Mouse (Mus musculus): ENCODE results near the gene Chga. TPM values are rescaled to one million over a fixed set of nuclear protein-coding genes. Genes with fewer than 3 reads are reported as not detected.

The Chga gene
- polyA plus RNA-seq, 1 experiment: 73.7 TPM

GRCm38 (mm10) chr12:102607066-102607465 is 52.3 kb downstream of the Chga start:
- Histone ChIP-seq H3K27ac (ENCODE audit: insufficient read depth, low read depth, low read length) (no peak overlapping the region), H3K4me3 (ENCODE audit: low read depth, low read length) (no peak overlapping the region), H3K4me1 (ENCODE audit: control insufficient read depth, insufficient read depth, insufficient read length, low read length) (peaks cover 28% of the 10 kb centered on the region), H3K36me3 (ENCODE audit: control insufficient read depth, insufficient read depth, low read length) (peaks cover 58% of the 10 kb centered on the region), H3K27me3 (ENCODE audit: control insufficient read depth, insufficient read depth, low read length) (no peaks in the 10 kb centered on the region)
- TF ChIP-seq POLR2A (IDR thresholded peaks at IDR 0.05; ENCODE audit: low read depth, low read length): no peak
- no peak for TF ChIP-seq CTCF (IDR thresholded peaks at IDR 0.05; ENCODE audit: extremely low read depth, insufficient read length, insufficient replicate concordance, low read depth, low read length)
- 93% methylated on average over 8 of the region's 8 CpGs for WGBS

- Histone ChIP-seq H3K27ac (ENCODE audit: insufficient read depth, low read depth, low read length) (peak overlapping the region; percentile 19; the same call in 1 of the 2 replicates), H3K4me1 (ENCODE audit: control insufficient read depth, insufficient read depth, insufficient read length, low read length) (peaks cover 22% of the 10 kb centered on the region; the same call in 1 of the 2 replicates), H3K4me3 (ENCODE audit: low read depth, low read length) (no peak overlapping the region), H3K36me3 (ENCODE audit: control insufficient read depth, insufficient read depth, low read length) (peaks cover 61% of the 10 kb centered on the region), H3K27me3 (ENCODE audit: control insufficient read depth, insufficient read depth, low read length) (no peaks in the 10 kb centered on the region)
- WGBS: 73% methylated on average over 11 of the region's 11 CpGs
- no peak for TF ChIP-seq CTCF (IDR thresholded peaks at IDR 0.05; ENCODE audit: extremely low read depth, insufficient read length, insufficient replicate concordance, low read depth, low read length)
- TF ChIP-seq POLR2A (IDR thresholded peaks at IDR 0.05; ENCODE audit: low read depth, low read length): no peak
These were observed 53.2 kb downstream of the Chga start for GRCm38 (mm10) chr12:102607808-102608517.

GRCm38 (mm10) chr12:102610927-102611326 is 56.2 kb downstream of the Chga start:
- peaks cover 49% of the 10 kb centered on the region for H3K36me3 ChIP-seq (ENCODE audit: control insufficient read depth, insufficient read depth, low read length)
- H3K27ac ChIP-seq (ENCODE audit: insufficient read depth, low read depth, low read length): no peak overlapping the region
- 90% methylated on average over 8 of the region's 8 CpGs for WGBS
- no peak overlapping the region for H3K4me3 ChIP-seq (ENCODE audit: low read depth, low read length)
- TF ChIP-seq CTCF (IDR thresholded peaks at IDR 0.05; ENCODE audit: extremely low read depth, insufficient read length, insufficient replicate concordance, low read depth, low read length) (no peak), POLR2A (IDR thresholded peaks at IDR 0.05; ENCODE audit: low read depth, low read length) (no peak)
- H3K27me3 ChIP-seq (ENCODE audit: control insufficient read depth, insufficient read depth, low read length): no peaks in the 10 kb centered on the region
- H3K4me1 ChIP-seq (ENCODE audit: control insufficient read depth, insufficient read depth, insufficient read length, low read length): peaks cover 6% of the 10 kb centered on the region; the same call in 1 of the 2 replicates

DNA sequence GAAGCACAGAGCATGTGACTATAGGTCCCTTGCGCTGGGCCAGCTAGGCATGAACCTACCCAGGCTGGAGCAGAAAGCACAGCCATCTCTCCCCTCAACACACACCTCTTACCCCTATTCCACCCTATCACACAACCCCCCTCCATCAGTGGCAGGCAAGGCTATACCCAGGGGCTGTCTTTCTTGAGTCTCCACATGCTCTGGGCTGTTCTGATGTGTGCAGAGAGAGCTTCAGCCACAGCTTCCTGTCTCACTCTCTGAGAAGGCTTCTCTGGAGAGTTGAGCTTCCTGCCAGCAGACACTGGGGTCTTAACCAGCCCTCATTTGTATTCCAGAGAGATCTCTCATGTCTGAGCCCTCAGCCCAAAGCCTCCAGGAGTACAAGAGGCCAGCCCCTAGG is 57.7 kb downstream of the Chga start:
- Histone ChIP-seq H3K36me3 (ENCODE audit: control insufficient read depth, insufficient read depth, low read length) (peaks cover 38% of the 10 kb centered on the region), H3K4me1 (ENCODE audit: control insufficient read depth, insufficient read depth, insufficient read length, low read length) (peaks cover 19% of the 10 kb centered on the region; the same call in 1 of the 2 replicates), H3K27ac (ENCODE audit: insufficient read depth, low read depth, low read length) (no peak overlapping the region), H3K4me3 (ENCODE audit: low read depth, low read length) (no peak overlapping the region), H3K27me3 (ENCODE audit: control insufficient read depth, insufficient read depth, low read length) (no peaks in the 10 kb centered on the region)
- WGBS: 95% methylated on average over 1 of the region's 1 CpGs
- TF ChIP-seq POLR2A (IDR thresholded peaks at IDR 0.05; ENCODE audit: low read depth, low read length) (no peak), CTCF (IDR thresholded peaks at IDR 0.05; ENCODE audit: extremely low read depth, insufficient read length, insufficient replicate concordance, low read depth, low read length) (no peak)

DNA sequence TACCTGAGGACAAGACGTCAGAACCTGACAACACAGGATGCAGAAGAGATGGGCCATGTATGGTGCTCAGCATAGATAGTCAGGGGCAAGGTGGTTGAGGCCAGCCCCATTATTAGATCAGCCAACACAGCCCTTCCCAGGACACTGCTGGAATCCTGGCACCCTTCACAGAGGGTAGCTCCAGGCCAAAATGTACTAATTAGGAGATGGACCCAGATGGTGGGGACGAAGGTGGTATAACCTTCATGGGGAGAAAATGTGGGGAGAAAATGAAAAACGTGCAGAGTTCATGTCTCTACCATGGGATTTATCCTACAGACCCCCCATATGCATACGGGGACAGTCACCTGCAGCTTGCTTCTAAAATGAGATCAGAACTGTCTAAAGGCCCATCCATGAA is 58.6 kb downstream of the Chga start:
- WGBS: 92% methylated on average over 4 of the region's 4 CpGs

More for the DNA sequence above, 58.6 kb downstream of the Chga start:
- Histone ChIP-seq H3K27me3 (ENCODE audit: control insufficient read depth, insufficient read depth, low read length) (no peaks in the 10 kb centered on the region), H3K4me1 (ENCODE audit: control insufficient read depth, insufficient read depth, insufficient read length, low read length) (peaks cover 26% of the 10 kb centered on the region), H3K27ac (ENCODE audit: insufficient read depth, low read depth, low read length) (no peak overlapping the region), H3K4me3 (ENCODE audit: low read depth, low read length) (no peak overlapping the region), H3K36me3 (ENCODE audit: control insufficient read depth, insufficient read depth, low read length) (peaks cover 35% of the 10 kb centered on the region)
- no peak for TF ChIP-seq POLR2A (IDR thresholded peaks at IDR 0.05; ENCODE audit: low read depth, low read length)
- TF ChIP-seq CTCF (IDR thresholded peaks at IDR 0.05; ENCODE audit: extremely low read depth, insufficient read length, insufficient replicate concordance, low read depth, low read length): no peak

Other genes starting within 250 kb of the Chga start
- 48.6 and 70.2 TPM in 2 replicates for gene Lgmn, start 115.2 kb upstream of the Chga start, polyA plus RNA-seq (2012; rRNA removed)
- gene Golga5, start 85.8 kb upstream of the Chga start, polyA plus RNA-seq (2012; rRNA removed): 3.7 and 7.8 TPM in 2 replicates
- gene Itpk1, start 150.0 kb downstream of the Chga start, polyA plus RNA-seq (2012; rRNA removed): 104 and 324 TPM in 2 replicates
- 0.30 and 0.74 TPM in 2 replicates for gene Moap1, start 188.7 kb downstream of the Chga start, polyA plus RNA-seq (2012; rRNA removed)
- gene Tmem251, start 188.8 kb downstream of the Chga start, polyA plus RNA-seq (2012; rRNA removed): 1.7 and 2.4 TPM in 2 replicates
- gene Gm28051, start 202.8 kb downstream of the Chga start, polyA plus RNA-seq (2012; rRNA removed): not detected in 2 replicates
- gene Gon7, start 202.8 kb downstream of the Chga start, polyA plus RNA-seq (2012; rRNA removed): 3.4 and 11.2 TPM in 2 replicates
- gene Ubr7, start 203.0 kb downstream of the Chga start, polyA plus RNA-seq (2012; rRNA removed): 2.7 and 4.5 TPM in 2 replicates
- gene Gm20604, start 203.7 kb downstream of the Chga start, polyA plus RNA-seq (2012; rRNA removed): 0.47 and 0.84 TPM in 2 replicates

Measured in small intestine, adult 2 months (tissue).